9 mouse cellular contexts compared by ENCODE assay signal in the genomic region with DNA sequence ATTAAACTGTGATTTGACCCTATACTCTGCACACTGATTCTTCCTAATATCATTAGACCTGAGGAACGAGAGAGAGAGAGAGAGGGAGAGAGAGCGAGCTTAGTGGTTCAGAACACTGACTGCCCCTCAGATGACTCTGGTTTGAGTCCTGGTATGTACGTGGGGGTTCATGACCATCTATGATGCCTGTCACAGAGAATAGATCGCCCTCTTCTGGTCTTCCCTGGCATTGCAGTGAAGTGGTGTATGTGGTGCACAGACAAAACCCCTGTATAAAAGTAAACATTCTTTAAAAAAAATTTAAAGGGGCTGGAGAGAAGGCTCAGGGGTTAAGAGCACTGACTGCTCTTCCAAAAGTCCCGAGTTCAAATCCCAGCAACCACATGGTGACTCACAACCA.
DNase-seq lines count a peak whose midpoint lies in the region; ATAC-seq and TF ChIP-seq lines count a peak whose summit lies in the region.
"Had no signal": no experiment of that assay in that cellular context is flagged by ENCODE, and none has a peak within 500 bp of the region (broad histone marks: within the 10 kb centered on the region; RNA-seq: fewer than 3 reads in every experiment).

No protein-coding gene starts in this region.

- no peak overlapping the region for H3K4me2 ChIP-seq in lung, postnatal 0 days (replicated peaks; ENCODE audit: low read depth, low read length)
- H3K4me2 ChIP-seq: limb, embryonic 12.5 days had no signal

- no peaks in the 10 kb centered on the region for H3K36me3 ChIP-seq in lung, postnatal 0 days (ENCODE audit: insufficient read depth, low read length)
- H3K36me3 ChIP-seq: limb, embryonic 12.5 days had no signal

- no peaks in the 10 kb centered on the region for H3K27me3 ChIP-seq in lung, postnatal 0 days (replicated peaks; ENCODE audit: insufficient read depth, low read length)
- H3K27me3 ChIP-seq: limb, embryonic 12.5 days had no signal

- no peak overlapping the region for H3K4me3 ChIP-seq in lung, postnatal 0 days (ENCODE audit: low read depth, low read length)
- H3K4me3 ChIP-seq: limb, embryonic 12.5 days had no signal

- WGBS in lung, postnatal 0 days, result 49% methylated on average over 5 of the region's 5 CpGs

- no peak overlapping the region for H3K27ac ChIP-seq in lung, postnatal 0 days (ENCODE audit: low read length)
- H3K27ac ChIP-seq: limb, embryonic 12.5 days had no signal

- DNase-seq in adrenal gland, adult (ENCODE audit: inconsistent age in 2 of 2, low spot score in 1 of 2), result peak; percentile 26 to 76
- DNase-seq in adrenal gland, postnatal 4 days (ENCODE audit: low spot score in 2 of 2), result no peak
- DNase-seq in urinary bladder, postnatal 14 days (ENCODE audit: low spot score), result peak; percentile 28
- no peak for DNase-seq in urinary bladder, postnatal 25 days (ENCODE audit: low spot score)
- DNase-seq in embryo, embryonic 11 days, result peak; percentile 69
- DNase-seq in kidney, adult 18-20 months, result peak; percentile 57
- peak; percentile 42 for DNase-seq in lung, postnatal 0 days (ENCODE audit: low spot score)
- DNase-seq in spleen, postnatal 10 days (ENCODE audit: low spot score in 2 of 2), result peak; percentile 25 to 73

- H3K9me3 ChIP-seq in lung, postnatal 0 days (ENCODE audit: low read length), result no peaks in the 10 kb centered on the region
- H3K9me3 ChIP-seq: limb, embryonic 12.5 days had no signal

- peak; percentile 77 for TF ChIP-seq CTCF in lung, postnatal 0 days (IDR thresholded peaks at IDR 0.05)

- H3K9ac ChIP-seq in lung, postnatal 0 days (replicated peaks; ENCODE audit: low read depth), result no peak overlapping the region
- H3K9ac ChIP-seq: limb, embryonic 12.5 days had no signal

- ATAC-seq in lung, postnatal 0 days, result peak; percentile 26; the same call in 1 of the 2 replicates

- no peaks in the 10 kb centered on the region for H3K4me1 ChIP-seq in lung, postnatal 0 days (ENCODE audit: insufficient read depth, low read depth, low read length)

- no peak for TF ChIP-seq EP300 in lung, postnatal 0 days (IDR thresholded peaks at IDR 0.05)

Comparison
In these comparisons a context has a peak if more than half of its experiments do, and no peak if none do; other contexts are left out.
1. DNase-seq: peak in adrenal gland, adult (2 of 2), urinary bladder, postnatal 14 days (single experiment), embryo, embryonic 11 days (single experiment), kidney, adult 18-20 months (single experiment), lung, postnatal 0 days (single experiment) and spleen, postnatal 10 days (2 of 2); none in adrenal gland, postnatal 4 days (0 of 2) and urinary bladder, postnatal 25 days (single experiment).